Mouse (Mus musculus) v-Abl transformed pro-B cells (cell line): ENCODE data around the gene Pmel.
"Not testable (repeated sequence)": the region's sequence is repeated elsewhere in the genome, so short reads cannot be mapped to it uniquely, and the experiment has no call there.

Experiments used
- in situ Hi-C, 2 experiments: fragments of 400-800 bp; cut with MboI; formaldehyde crosslinking; loops; one replicate each; pipeline ENCODE4 v1.15.1; 2025; ENCODE audit not compliant: unreplicated experiment in 2 of 2

Gene Pmel

DNA sequence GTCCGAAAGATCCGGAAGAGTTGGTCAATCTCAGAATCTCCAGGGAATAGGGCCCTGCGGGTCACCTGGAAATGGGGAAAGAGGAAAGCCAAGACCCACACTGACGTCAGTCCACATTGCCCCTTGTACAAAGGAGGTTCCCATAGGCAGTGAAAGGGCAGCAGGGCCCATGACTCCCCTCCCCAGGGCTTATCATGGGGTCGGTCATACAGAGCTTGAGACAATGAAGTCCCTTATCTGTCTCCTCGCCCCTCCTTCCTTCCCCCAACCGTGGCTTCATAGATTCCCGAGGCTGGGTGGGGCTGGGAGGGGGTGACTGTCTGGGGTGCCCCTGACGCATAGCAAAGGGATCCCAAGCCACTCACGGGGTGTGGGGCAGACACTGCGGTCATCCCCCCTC, 4.4 kb upstream of the Pmel start:
- in situ Hi-C loops = loop anchor here in 1 of 2 experiments (5.0 kb wide), 1 partner anchor 43 kb away; the partner anchor contains the start of gene Dgka

DNA sequence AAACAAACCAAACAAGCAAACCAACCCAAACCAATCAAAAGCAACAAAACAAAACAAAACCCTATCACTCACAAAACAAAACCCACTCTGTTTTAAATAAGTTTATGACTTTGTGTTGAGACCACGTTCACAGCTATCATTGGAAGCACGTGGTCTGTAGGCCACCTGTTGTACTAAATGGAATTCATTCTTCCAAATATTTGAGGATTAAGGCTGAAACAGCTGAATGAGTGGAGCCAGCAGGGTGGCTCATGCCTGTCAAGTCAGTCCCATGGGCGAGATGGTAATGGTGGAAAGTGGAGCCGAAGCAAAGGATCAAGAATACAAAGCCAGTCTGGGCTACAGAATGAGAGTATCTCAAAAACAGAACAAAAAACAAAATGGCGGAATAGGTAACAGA, 3.3 kb upstream of the Pmel start:
- in situ Hi-C loops = loop anchor here in 1 of 2 experiments (5.0 kb wide), 1 partner anchor 42 kb away; the partner anchor contains the start of gene Dgka

DNA sequence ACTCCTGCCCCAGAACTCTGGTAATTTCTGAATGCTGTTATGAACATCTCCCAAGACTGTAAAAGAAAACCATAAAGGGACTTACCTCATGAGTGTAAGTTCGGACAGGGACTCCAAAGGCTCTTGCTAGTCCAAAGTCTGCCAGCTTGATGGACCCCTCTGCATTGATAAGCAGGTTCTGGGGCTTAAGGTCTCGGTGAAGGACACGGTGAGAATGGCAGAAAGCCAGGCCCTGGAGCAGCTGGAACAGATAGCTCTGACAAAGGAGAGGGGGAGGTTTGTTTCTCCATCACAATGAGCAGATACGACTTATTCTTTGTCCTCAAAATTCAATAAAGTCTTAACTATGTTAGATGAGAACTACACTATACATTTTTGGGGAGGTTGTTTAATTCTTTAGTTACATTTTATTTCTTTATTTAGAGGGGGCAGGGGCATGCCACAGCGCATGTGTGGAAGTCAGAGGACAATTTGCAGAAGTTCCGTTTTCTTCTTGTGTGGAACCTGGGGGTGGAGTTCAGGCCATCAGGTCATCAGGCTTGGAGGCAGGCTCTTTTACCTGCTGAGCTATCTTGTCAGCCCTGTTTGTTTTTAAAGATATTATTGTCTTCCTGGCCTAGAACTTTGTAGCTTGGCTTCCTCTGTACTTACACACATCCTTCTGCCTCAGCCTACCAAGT, 1.5 kb upstream of the Pmel start:
- in situ Hi-C loops = loop anchor here in 1 of 2 experiments (5.0 kb wide), 1 partner anchor 40 kb away; the partner anchor contains the start of gene Dgka

DNA sequence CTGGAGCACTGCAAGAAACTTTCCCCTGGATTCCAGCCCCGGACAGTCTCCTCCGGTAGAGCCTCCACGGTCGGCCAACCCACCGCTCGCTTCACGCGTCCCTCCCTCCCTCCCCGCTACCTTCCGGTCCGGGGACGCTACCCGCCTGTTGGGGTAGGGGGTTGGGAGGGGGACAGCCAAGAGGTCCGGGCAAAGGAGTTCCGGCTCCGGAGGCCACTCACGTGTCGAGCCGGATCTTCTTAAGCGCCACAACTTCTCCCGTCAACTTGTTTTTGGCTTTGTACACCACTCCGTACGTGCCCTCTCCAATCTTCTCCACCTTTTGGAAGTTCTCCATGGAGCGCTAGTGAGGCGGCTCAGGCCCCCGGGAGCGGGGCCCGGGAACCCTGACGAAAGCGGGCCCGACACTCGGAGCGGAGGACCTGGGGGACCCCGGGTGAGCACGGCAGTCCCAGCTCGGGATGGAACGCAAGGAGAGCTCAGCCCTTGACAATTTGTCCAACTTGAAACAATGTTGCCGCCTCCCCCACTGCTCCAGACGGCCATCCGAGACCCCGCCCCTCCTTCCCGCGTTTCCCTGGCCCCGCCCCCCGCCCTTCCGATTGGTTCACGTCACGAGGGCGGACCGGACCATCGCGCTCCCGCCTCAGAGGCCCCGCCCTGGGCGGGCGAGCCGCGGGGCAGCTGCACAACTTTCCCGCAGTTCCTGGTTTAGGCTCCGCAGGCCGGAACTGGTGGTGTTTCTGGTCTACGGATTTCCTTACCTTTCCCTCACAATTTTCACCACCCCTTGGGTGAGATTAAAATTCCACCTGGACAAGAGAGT, 709 bp downstream of the Pmel start, which contains the start of gene Cdk2:
Gene Cdk2, minus strand, starts transcription at position 541 of the 826 bp plus-strand sequence.
- in situ Hi-C loops = loop anchor here in 1 of 2 experiments (5.0 kb wide), 1 partner anchor 38 kb away; the partner anchor contains the start of gene Dgka

DNA sequence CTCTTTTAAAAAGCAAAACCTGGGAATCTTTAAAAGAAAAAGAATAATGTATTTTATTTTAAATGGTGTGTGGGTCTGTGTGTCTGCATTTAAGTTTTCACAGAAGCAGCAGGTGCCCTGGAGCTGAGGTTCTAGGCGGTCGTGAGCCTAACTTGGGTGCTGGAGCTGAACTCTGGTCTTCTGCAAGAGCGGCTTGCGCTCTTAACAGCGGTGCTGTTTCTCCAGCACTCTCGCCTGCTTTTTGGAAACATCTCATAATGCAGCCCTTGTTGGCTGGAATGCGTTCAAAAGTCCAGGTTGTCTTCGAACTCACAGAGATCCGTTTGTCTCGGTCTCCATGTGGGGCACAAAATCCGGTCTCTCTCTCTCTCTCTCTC, 1.3 kb downstream of the Pmel start:
- in situ Hi-C loops = no loop called here

DNA sequence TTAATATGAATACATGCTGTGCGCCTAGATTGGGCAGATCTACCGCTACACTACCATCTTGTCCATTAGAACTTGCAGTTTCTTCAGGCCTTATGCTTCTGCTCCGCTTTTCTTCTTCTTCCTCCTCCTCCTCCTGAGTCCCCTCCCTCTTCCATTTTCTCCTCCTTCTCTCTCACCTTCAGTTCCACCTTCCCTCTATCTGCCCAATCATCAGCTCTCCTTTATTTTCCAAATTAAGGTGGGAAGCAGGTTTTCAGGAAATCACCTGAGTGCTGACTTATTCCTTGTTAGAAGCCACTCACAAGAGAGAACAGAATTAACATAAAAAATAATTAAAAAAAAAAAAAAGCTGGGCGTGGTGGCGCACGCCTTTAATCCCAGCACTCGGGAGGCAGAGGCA, 7.3 kb downstream of the Pmel start:
- in situ Hi-C loops = not testable (repeated sequence)

DNA sequence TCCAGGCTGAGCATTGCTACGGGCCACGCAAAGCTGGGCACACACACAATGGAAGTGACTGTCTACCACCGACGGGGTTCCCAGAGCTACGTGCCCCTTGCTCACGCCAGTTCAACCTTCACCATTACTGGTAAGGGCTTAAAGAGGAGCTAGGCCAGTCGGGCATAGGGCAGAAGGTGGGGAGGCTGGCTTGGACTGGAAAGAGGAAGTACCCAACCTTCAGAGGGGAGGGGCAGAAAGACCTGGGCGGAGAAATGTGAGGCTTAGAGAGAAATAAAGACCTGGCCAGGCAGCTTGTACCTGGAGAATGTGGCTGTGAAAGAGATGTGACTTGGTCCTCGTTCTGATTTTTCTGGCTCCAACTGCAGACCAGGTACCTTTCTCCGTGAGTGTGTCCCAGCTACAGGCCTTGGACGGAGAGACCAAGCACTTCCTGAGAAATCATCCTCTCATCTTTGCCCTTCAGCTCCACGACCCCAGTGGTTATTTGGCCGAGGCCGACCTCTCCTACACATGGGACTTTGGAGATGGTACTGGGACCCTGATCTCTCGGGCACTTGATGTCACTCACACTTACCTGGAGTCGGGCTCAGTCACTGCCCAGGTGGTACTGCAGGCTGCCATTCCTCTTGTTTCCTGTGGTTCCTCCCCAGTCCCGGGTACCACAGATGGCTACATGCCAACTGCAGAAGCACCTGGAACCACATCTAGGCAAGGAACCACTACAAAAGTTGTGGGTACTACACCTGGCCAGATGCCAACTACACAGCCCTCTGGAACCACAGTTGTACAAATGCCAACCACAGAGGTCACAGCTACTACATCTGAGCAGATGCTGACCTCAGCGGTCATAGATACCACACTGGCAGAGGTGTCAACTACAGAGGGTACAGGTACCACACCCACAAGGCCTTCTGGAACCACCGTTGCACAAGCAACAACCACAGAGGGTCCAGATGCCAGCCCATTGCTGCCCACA, 11.9 kb downstream of the Pmel start:
- in situ Hi-C loops = no loop called here

DNA sequence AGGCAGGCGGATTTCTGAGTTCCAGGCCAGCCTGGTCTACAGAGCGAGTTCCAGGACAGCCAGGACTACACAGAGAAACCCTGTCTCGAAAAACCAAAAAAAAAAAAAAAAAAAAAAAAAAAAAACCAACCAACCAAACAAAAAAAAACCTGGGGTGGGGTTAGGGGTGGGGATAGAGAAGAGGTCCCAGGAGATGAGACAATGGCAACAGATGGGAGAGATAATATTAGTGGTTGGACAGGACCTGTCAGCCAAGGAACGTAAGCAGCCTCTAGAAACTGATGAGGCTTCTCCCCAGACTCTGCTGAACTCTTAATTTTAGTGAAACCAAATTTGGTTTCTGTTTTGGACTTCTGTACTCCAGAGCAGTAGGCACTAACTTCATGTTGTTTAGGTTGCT, 21.5 kb downstream of the Pmel start:
- in situ Hi-C loops = not testable (repeated sequence)

DNA sequence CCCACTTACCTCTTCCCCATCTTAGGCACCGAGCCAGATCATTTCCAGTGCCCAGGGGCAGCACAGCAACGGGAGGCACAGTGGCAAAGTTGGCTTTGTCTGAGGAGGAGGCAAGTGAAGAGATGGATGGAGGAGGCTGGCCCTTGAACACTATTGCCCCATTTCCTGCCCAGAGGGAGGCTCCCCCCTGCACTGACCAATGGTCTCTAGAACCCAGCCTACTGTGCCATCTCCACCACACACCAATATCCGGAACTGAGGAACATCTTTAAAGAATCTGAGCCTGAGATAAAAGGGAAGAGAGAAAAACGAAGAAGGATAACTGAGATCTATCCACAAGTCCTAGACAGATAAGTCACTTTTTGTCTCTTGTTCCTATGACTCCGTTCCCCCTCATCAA, 24.1 kb downstream of the Pmel start:
- in situ Hi-C loops = no loop called here

DNA sequence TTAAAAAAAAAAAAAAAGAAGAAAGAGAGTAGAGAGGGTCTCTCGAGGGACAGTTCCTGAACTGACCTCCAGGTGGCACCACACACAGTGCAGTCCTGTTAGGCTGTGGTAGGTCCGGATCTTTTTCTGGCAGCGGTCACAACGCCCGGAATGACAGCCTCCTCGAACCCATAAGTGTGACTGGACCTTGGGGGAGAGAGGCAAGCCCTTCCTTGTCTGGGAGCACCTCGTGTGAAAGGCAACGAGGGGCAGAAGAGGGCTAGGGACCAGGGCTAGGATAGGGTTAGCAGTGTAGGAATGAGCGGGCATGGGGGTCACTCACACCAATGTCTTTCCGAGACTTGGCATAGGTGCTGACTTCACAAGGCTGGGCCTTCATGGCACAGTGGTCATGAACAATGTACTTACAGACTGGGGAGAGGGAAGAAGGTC, 27.0 kb downstream of the Pmel start:
- in situ Hi-C loops = loop anchor here (5.0 kb wide), 1 partner anchor 166 kb away; no protein-coding TSS in a partner anchor

DNA sequence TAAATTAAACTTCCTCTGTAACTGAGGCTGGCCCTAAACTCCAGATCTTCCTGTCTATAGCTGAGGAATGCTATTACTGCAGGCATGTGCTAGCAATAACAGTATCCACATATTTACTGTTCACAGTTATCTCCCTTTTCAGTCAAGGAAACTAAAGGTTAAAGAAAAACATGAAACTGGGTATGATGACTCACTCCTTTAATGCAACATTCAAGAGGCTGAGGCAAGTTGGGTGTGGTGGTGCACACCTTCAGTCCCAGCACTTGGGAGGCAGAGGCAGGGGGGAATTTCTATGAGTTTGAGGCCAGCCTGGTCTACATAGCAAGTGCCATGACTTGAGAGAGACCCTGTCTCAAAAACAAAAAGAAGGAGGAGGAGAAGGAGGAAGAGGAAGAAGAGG, 28.0 kb downstream of the Pmel start:
- in situ Hi-C loops = loop anchor here (5.0 kb wide), 1 partner anchor 165 kb away; no protein-coding TSS in a partner anchor

DNA sequence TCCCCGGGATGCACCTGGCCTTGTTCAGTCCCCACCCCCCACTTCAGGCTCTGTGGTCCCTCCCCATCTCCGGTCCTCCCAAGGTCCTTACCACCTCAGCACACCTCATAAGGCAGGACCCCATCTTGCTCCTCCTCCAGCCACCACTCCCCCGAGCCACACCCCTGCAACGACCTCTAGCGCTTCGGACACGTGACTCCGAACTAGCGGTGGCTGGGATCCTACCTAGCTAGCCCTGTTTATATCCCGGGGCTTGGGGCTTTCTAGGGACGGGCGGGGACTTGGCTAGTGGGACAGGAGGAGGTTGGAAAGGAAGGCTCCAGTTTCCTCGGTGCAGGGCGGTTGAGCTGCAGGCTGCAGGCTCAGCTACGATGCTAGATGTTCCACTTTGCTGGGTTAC, 33.4 kb downstream of the Pmel start:
- in situ Hi-C loops = no loop called here

DNA sequence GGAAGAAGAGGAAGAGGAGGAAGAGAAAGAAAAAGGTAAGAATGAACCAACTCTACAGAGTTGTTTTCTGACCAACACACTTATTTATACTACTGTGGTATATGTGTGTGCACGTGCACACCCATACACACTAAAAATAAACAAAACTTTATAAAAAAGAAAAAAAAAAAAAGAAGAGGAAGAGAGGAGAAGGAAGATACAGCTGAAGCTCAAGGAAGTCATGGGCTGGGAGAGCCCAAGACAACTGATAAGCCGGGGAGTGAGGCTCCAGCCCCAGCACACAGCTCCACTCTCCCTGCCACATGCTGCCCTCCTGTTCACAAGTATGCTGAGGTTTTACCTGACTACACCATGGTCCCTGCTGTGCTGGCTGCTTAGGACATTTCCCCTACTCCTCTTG, 36.3 kb downstream of the Pmel start:
- in situ Hi-C loops = loop anchor here in 1 of 2 experiments (5.0 to 10.0 kb wide), 2 partner anchors 38 to 645 kb away; partner anchors contain the start of genes Baz2a and Pmel

DNA sequence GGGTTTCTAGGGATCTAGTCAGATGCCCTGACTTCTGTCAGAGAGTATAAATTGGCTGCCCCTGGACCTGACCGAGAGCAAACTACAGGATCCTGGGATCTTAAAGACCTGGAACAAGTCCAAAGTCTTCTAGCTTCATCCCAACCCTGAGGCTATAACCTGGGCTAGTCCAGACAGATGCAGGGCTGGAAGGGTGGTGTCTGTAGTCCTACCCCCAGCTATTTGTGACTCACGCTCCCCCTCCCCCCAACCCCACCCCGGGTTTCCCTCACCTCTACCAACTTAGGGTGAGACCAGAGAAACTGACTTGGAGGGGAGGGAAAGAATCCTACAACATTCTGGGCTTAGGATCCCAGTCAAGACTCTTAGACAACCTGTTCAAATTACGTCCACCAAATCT, 38.6 kb downstream of the Pmel start:
- in situ Hi-C loops = loop anchor here in 1 of 2 experiments (5.0 to 10.0 kb wide), 2 partner anchors 40 to 648 kb away; partner anchors contain the start of genes Baz2a and Pmel

DNA sequence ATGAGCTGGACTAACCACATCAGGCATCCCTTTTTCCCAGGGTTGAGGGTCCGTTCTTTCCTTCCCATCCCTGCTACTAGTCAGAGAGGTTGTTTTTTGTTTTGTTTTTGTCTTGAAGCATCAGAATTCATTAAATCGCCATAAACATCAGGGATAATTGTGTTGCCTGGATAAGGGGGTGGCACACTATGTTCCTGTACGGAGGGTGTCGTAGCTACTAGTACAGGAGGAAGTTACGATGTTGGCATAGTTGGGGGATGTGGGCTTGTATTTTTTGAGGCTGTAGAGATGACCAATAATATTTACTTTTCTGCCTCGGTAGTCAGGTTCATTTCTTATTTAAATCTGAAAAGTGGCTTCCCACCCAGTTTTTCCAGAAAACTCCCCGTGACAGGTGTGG, 39.2 kb downstream of the Pmel start:
- in situ Hi-C loops = loop anchor here in 1 of 2 experiments (5.0 to 10.0 kb wide), 2 partner anchors 41 to 648 kb away; partner anchors contain the start of genes Baz2a and Pmel

DNA sequence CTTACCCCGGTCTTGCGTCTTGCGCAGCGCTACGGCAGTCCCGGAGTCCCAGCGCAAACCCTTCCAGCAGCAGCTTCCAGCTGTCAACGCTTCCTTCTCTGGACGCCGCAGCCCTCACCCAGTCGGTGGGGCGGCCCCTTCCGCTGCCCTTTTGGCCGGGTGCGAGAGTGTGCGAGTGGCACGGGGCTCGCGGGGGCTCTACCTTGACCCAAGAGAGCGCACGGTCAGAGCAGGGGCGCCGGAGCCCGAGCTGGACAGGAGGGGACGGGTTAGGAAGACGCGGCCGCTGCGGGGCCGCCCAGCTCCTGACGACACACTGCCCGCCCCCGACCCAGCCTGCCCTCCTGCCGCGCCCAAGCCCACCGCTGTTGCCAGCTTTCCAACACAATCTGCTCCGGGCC, 39.8 kb downstream of the Pmel start:
- in situ Hi-C loops = loop anchor here in 1 of 2 experiments (5.0 to 10.0 kb wide), 2 partner anchors 41 to 649 kb away; partner anchors contain the start of genes Baz2a and Pmel

DNA sequence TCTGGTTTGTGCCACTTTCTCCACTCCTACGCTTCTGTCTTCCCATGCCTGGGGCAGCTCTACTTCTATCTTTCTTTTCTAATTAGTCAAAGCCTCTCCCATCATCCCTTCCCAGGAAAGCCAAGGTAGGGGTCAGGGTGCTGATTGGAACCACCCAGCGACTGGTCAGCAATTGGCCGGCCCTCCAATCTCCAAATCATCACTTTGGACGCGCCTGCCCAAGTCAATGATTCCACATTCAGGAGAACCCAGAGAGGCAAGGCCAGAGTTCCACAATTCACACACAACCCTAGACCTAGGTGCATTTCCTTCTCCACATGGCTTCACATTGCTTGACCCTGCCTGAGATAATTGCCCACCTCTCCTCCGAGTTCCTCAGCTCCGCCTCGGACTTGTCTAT, 40.2 kb downstream of the Pmel start:
- in situ Hi-C loops = loop anchor here in 1 of 2 experiments (5.0 to 10.0 kb wide), 2 partner anchors 42 to 649 kb away; partner anchors contain the start of genes Baz2a and Pmel

DNA sequence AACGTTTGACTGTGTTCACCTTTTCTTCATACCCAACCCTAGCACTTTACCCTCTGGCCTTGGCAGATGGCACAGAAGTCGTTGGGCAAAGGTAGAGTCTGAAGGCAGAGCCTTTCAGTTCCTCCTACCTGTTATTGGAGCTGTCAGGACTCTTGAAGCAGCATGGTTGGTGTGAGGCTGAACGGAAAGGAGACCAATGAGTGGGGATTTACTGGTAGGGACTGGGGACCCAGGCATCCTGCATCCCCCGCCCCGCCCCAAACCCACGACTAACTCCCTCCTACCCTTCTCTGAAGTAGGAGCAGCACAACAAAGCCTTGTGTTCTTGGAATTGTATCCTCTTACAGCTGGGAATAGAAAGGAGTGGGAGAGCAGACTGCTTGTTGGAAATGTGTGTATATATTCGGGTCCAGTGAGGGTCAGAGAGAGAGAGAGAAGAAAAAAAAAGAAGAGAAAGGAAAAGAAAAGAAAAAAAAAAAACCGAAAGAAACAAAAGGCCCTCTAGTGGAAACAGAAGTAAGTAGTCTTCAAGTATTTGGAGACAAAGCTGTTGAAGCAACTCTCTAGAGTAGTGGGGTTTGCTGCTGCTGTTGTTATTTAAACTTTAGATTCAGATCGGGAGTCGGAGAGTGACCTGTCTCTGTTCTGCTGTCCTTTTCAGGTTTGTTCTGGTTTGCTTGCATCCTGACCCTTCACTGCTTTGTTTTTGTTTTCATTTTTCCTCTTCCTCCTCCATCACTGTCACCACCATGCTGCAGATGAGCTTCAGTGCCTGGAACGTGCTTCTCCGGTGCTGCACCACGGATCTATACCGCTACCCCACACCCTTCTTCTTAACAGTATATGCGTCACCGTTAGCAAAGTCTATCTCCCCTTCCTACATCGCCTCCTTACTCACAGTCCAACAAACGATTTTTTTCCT, 40.9 kb downstream of the Pmel start, which contains the start of gene Dgka:
Gene Dgka, minus strand, starts transcription at position 176 of the 922 bp plus-strand sequence.
- in situ Hi-C loops = loop anchor here in 1 of 2 experiments (5.0 to 10.0 kb wide), 2 partner anchors 43 to 650 kb away; partner anchors contain the start of genes Baz2a and Pmel
